Mouse (Mus musculus): ENCODE results near the gene Eef1a2.

DNA sequence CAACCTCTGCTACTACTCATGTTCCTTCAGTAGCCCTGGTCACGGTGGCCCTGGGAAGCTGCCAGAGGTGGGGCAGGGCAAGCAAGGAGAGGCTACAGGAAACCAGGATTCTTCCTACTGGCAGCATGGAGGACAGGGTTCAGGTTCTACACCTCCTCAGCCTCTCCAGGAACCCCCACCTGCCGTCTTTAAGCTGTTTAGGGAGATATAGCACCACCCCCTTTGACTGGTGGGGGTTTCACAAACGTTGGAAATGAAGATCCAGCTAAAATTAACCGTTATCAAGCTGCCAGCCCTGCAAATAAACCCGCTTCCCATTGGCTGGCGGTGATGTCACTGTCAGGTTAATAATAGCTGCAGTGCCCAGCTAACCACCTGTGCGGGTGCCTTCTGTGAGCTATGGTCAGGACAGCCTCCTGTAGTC lies 2.3 kb upstream of the Eef1a2 start:
- TF ChIP-seq CTCF (conservative IDR thresholded peaks at IDR 0.05 in 1 of 2, IDR thresholded peaks at IDR 0.05 in 1 of 2; ENCODE audit: low read depth in 2 of 2, low read length in 2 of 2) (no peak), EP300 (IDR thresholded peaks at IDR 0.05; ENCODE audit: low read length) (no peak), POLR2A (IDR thresholded peaks at IDR 0.05; ENCODE audit: low read depth, low read length) (no peak), USF2 (conservative IDR thresholded peaks at IDR 0.05; ENCODE audit: low read depth, low read length) (no peak), RCOR1 (conservative IDR thresholded peaks at IDR 0.05; ENCODE audit: low read depth, low read length) (no peak), PAX5 (IDR thresholded peaks at IDR 0.05; ENCODE audit: low read length) (no peak), CHD1 (IDR thresholded peaks at IDR 0.05; ENCODE audit: low read depth, low read length) (no peak), GABPA (IDR thresholded peaks at IDR 0.05; ENCODE audit: insufficient replicate concordance, low read depth, low read length) (no peak), HCFC1 (IDR thresholded peaks at IDR 0.05; ENCODE audit: low read depth, low read length) (no peak), ZMIZ1 (IDR thresholded peaks at IDR 0.05; ENCODE audit: low read depth, low read length) (no peak), IRF4 (IDR thresholded peaks at IDR 0.05; ENCODE audit: low read depth, low read length) (no peak), BHLHE40 (IDR thresholded peaks at IDR 0.05; ENCODE audit: low read depth, low read length) (no peak)

All from CH12.LX (cell line).